28 mouse cellular contexts compared by ENCODE assay signal in the genomic region with DNA sequence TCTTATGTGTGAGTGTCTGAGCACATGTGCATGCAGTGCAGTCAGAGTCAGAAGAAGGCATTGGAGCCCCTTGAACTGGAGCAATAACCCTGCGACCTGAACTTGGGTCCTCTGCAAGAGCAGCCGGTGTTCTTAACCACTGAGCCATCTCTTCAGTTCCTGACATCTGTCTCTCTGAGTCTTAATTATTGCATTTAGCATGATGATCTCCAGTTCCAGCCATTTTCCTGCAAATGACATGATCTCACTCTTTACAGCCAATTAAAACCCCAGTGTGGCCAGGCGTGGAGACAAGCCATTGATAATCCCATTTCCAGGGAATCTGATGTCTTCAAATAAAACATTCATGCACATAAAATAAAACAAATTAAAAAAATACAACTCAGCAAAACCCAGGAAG. TPM values are rescaled to one million over a fixed set of nuclear protein-coding genes. Genes with fewer than 3 reads are reported as not detected.
A peak's percentile ranks its signal among the peaks of the same experiment; 100 is the strongest.
DNase-seq lines count a peak whose midpoint lies in the region; ATAC-seq and TF ChIP-seq lines count a peak whose summit lies in the region.
"Had no signal": no experiment of that assay in that cellular context is flagged by ENCODE, and none has a peak within 500 bp of the region (broad histone marks: within the 10 kb centered on the region; RNA-seq: fewer than 3 reads in every experiment).

No protein-coding gene starts in this region.

- intact Hi-C loops in heart, postnatal 10 days (cut with DNase I): no loop called here
- intact Hi-C loops in left cerebral cortex, adult 2 months (cut with DNase I): no loop called here

- H3K9me3 ChIP-seq in forebrain, embryonic 14.5 days (replicated peaks; ENCODE audit: control insufficient read depth, low read length): no peaks in the 10 kb centered on the region
- H3K9me3 ChIP-seq in forebrain, postnatal 0 days (ENCODE audit: low read length): no peaks in the 10 kb centered on the region
- H3K9me3 ChIP-seq in heart, postnatal 0 days (replicated peaks; ENCODE audit: control insufficient read depth, low read length): no peaks in the 10 kb centered on the region
- H3K9me3 ChIP-seq in limb, embryonic 10.5 days (replicated peaks): no peaks in the 10 kb centered on the region
- H3K9me3 ChIP-seq: forebrain, embryonic 13.5 days; kidney, embryonic 15.5 days; midbrain, embryonic 12.5 days; neural tube, embryonic 12.5 days; stomach, embryonic 15.5 days had no signal

- no peak overlapping the region for H3K27ac ChIP-seq in forebrain, embryonic 14.5 days (ENCODE audit: low read depth, low read length)
- H3K27ac ChIP-seq in forebrain, postnatal 0 days (ENCODE audit: low read depth, low read length): no peak overlapping the region
- peak overlapping the region; percentile 85; the same call in 1 of the 2 replicates for H3K27ac ChIP-seq in heart, postnatal 0 days (ENCODE audit: low read depth)
- H3K27ac ChIP-seq in limb, embryonic 10.5 days: peak overlapping the region; percentile 93; the same call in 1 of the 2 replicates
- no peak overlapping the region for H3K27ac ChIP-seq in left cerebral cortex, adult 2 months
- H3K27ac ChIP-seq: neural tube, embryonic 12.5 days had no signal

- no peaks in the 10 kb centered on the region for H3K36me3 ChIP-seq in forebrain, embryonic 14.5 days (ENCODE audit: control insufficient read depth, insufficient read depth, low read length)
- no peaks in the 10 kb centered on the region for H3K36me3 ChIP-seq in forebrain, postnatal 0 days (ENCODE audit: insufficient read depth)
- no peaks in the 10 kb centered on the region for H3K36me3 ChIP-seq in heart, postnatal 0 days (replicated peaks; ENCODE audit: control insufficient read depth, insufficient read depth, low read length)
- H3K36me3 ChIP-seq in limb, embryonic 10.5 days: no peaks in the 10 kb centered on the region
- H3K36me3 ChIP-seq: kidney, embryonic 15.5 days; midbrain, embryonic 12.5 days; neural tube, embryonic 12.5 days; stomach, embryonic 15.5 days had no signal

- H3K4me2 ChIP-seq in forebrain, embryonic 14.5 days (ENCODE audit: low read length): no peak overlapping the region
- H3K4me2 ChIP-seq in forebrain, postnatal 0 days (ENCODE audit: low read depth): no peak overlapping the region
- H3K4me2 ChIP-seq in heart, postnatal 0 days (ENCODE audit: low read depth, low read length): no peak overlapping the region

- H3K9ac ChIP-seq in forebrain, embryonic 14.5 days (ENCODE audit: low read length): no peak overlapping the region
- H3K9ac ChIP-seq in forebrain, postnatal 0 days: no peak overlapping the region
- no peak overlapping the region for H3K9ac ChIP-seq in heart, postnatal 0 days (replicated peaks; ENCODE audit: low read depth, low read length)
- H3K9ac ChIP-seq: liver, postnatal 0 days had no signal

- peaks cover 7% of the 10 kb centered on the region for H3K27me3 ChIP-seq in forebrain, embryonic 14.5 days (replicated peaks; ENCODE audit: control insufficient read depth, insufficient read depth, low read length)
- peaks cover 8% of the 10 kb centered on the region for H3K27me3 ChIP-seq in forebrain, postnatal 0 days (ENCODE audit: insufficient read depth, low read length)
- peaks cover 5% of the 10 kb centered on the region for H3K27me3 ChIP-seq in heart, postnatal 0 days (ENCODE audit: control insufficient read depth, insufficient read depth, low read length)
- H3K27me3 ChIP-seq in limb, embryonic 10.5 days (ENCODE audit: low read depth, poor library complexity, severe bottlenecking): peaks cover 14% of the 10 kb centered on the region

- peaks cover 8% of the 10 kb centered on the region; the same call in 1 of the 2 replicates for H3K4me1 ChIP-seq in forebrain, embryonic 14.5 days (ENCODE audit: control insufficient read depth, insufficient read depth, low read length)
- H3K4me1 ChIP-seq in forebrain, postnatal 0 days (ENCODE audit: insufficient read depth): peaks cover 3% of the 10 kb centered on the region; the same call in 1 of the 2 replicates
- peaks cover 22% of the 10 kb centered on the region for H3K4me1 ChIP-seq in heart, postnatal 0 days (ENCODE audit: control insufficient read depth, insufficient read depth)
- H3K4me1 ChIP-seq in limb, embryonic 10.5 days: peaks cover 30% of the 10 kb centered on the region
- H3K4me1 ChIP-seq: stomach, embryonic 15.5 days had no signal

- WGBS in forebrain, embryonic 14.5 days: 57% methylated on average over 3 of the region's 3 CpGs
- WGBS in forebrain, postnatal 0 days: 56% methylated on average over 3 of the region's 3 CpGs
- 87% methylated on average over 3 of the region's 3 CpGs for WGBS in heart, postnatal 0 days
- WGBS in limb, embryonic 10.5 days: 73% methylated on average over 3 of the region's 3 CpGs

- no peak for TF ChIP-seq EP300 in heart, postnatal 0 days (IDR thresholded peaks at IDR 0.05; ENCODE audit: low read depth)

- DNase-seq in forebrain, embryonic 14.5 days (ENCODE audit: low spot score): peak; percentile 13
- DNase-seq in forebrain, postnatal 0 days: no peak
- DNase-seq in heart, postnatal 0 days (ENCODE audit: low spot score): no peak
- DNase-seq in heart, postnatal 10 days: no peak
- DNase-seq in MN1 (ENCODE audit: low spot score): peak; percentile 8
- no peak for DNase-seq in limb, embryonic 10.5 days (ENCODE audit: low spot score)
- no peak for DNase-seq in spleen, adult 12 weeks (ENCODE audit: low spot score)
- DNase-seq in left cerebral cortex, adult 2 months (ENCODE audit: extremely low spot score in 1 of 2, low spot score in 2 of 2): no peak
- DNase-seq: adrenal gland, postnatal 25 days; cerebellum, adult 9-10 months; gastrocnemius, postnatal 14 days; heart, adult 11 months; kidney, adult 11 months; liver, postnatal 0 days; lung, postnatal 10 days; right cerebral cortex, adult 18-20 months; right cerebral cortex, postnatal 4 days; thymus, postnatal 25 days had no signal

- no peak for ATAC-seq in forebrain, embryonic 14.5 days
- ATAC-seq in forebrain, postnatal 0 days: no peak
- ATAC-seq in heart, postnatal 0 days (ENCODE audit: insufficient read depth, low read depth): no peak
- ATAC-seq: hindbrain, postnatal 0 days; liver, postnatal 0 days had no signal

- TF ChIP-seq CTCF in forebrain, postnatal 0 days (IDR thresholded peaks at IDR 0.05; ENCODE audit: low read depth): no peak
- TF ChIP-seq CTCF in heart, postnatal 0 days (IDR thresholded peaks at IDR 0.05; ENCODE audit: low read depth): no peak
- TF ChIP-seq CTCF in left cerebral cortex, adult 2 months (IDR thresholded peaks at IDR 0.05): no peak

- H3K4me3 ChIP-seq in forebrain, embryonic 14.5 days (ENCODE audit: low read depth, low read length): no peak overlapping the region
- no peak overlapping the region for H3K4me3 ChIP-seq in forebrain, postnatal 0 days (ENCODE audit: low read depth, low read length)
- no peak overlapping the region for H3K4me3 ChIP-seq in heart, postnatal 0 days (ENCODE audit: low read depth, low read length)
- H3K4me3 ChIP-seq in limb, embryonic 10.5 days: no peak overlapping the region
- no peak overlapping the region for H3K4me3 ChIP-seq in left cerebral cortex, adult 2 months
- H3K4me3 ChIP-seq: neural tube, embryonic 12.5 days had no signal

RNA-seq across cellular contexts. Expression of gene Shisal2a, which starts 5.6 kb away (rescaled TPM):
- polyA plus RNA-seq in forebrain, embryonic 14.5 days (2014; fragmentation: Nextera tagmentation; extraction: Ambion mirVana): 2.7 and 3.6 TPM in 2 replicates
- total RNA-seq in forebrain, postnatal 0 days (2014; rRNA removed): 1.9 TPM in 1 of 2 replicates, not detected in the other
- 3.0 and 4.9 TPM in 2 replicates for polyA plus RNA-seq in forebrain, postnatal 0 days (2015; fragmentation: Nextera tagmentation; extraction: Ambion mirVana)
- 2.2 TPM in 1 of 2 replicates, not detected in the other for total RNA-seq in heart, postnatal 0 days (2014; rRNA removed; ENCODE audit: low replicate concordance)
- 1.4 and 2.0 TPM in 2 replicates for polyA plus RNA-seq in heart, postnatal 0 days (2015; fragmentation: Nextera tagmentation; extraction: Ambion mirVana)
- not detected for total RNA-seq in heart, postnatal 10 days (2021)
- 1.5 and 5.6 TPM in 2 replicates for polyA plus RNA-seq in limb, embryonic 10.5 days (2016; fragmentation: Nextera tagmentation; extraction: Ambion mirVana)
- not detected for total RNA-seq in left cerebral cortex, adult 2 months (2021)
- total RNA-seq: common myeloid progenitor, adult 5-6 weeks; gastrocnemius, postnatal 14 days; hematopoietic stem cell, adult 5-6 weeks; left cerebral cortex, postnatal 36 days; megakaryocyte progenitor cell, adult 5-6 weeks had no signal

RNA-seq across cellular contexts. Expression of gene Gpx7, which starts 18.0 kb away (rescaled TPM):
- 26.9 and 28.9 TPM in 2 replicates for polyA plus RNA-seq in forebrain, embryonic 14.5 days (2014; fragmentation: Nextera tagmentation; extraction: Ambion mirVana)
- total RNA-seq in forebrain, postnatal 0 days (2014; rRNA removed): 24.1 and 38.5 TPM in 2 replicates
- polyA plus RNA-seq in forebrain, postnatal 0 days (2015; fragmentation: Nextera tagmentation; extraction: Ambion mirVana): 37.5 and 46.4 TPM in 2 replicates
- 62.7 and 74.2 TPM in 2 replicates for total RNA-seq in heart, postnatal 0 days (2014; rRNA removed; ENCODE audit: low replicate concordance)
- 51.7 and 52.3 TPM in 2 replicates for polyA plus RNA-seq in heart, postnatal 0 days (2015; fragmentation: Nextera tagmentation; extraction: Ambion mirVana)
- 10 to 100 TPM; 22.3 to 22.6 TPM for total RNA-seq in heart, postnatal 10 days (2021)
- polyA plus RNA-seq in limb, embryonic 10.5 days (2016; fragmentation: Nextera tagmentation; extraction: Ambion mirVana): 40.6 and 44.3 TPM in 2 replicates
- 1 to 10 TPM; 4.7 to 4.8 TPM for total RNA-seq in left cerebral cortex, adult 2 months (2021)

Comparison
In these comparisons a context has a peak if more than half of its experiments do, and no peak if none do; other contexts are left out.
1. DNase-seq: peak in forebrain, embryonic 14.5 days (single experiment) and MN1 (single experiment); none in forebrain, postnatal 0 days (single experiment), heart, postnatal 0 days (single experiment), heart, postnatal 10 days (0 of 2), limb, embryonic 10.5 days (single experiment), spleen, adult 12 weeks (single experiment) and left cerebral cortex, adult 2 months (0 of 2).
2. H3K27ac ChIP-seq: peak in heart, postnatal 0 days (single experiment) and limb, embryonic 10.5 days (single experiment); none in forebrain, embryonic 14.5 days (single experiment), forebrain, postnatal 0 days (single experiment) and left cerebral cortex, adult 2 months (single experiment).